Mouse (Mus musculus): ENCODE measurements around the gene Calhm2. TPM values are rescaled to one million over a fixed set of nuclear protein-coding genes. Genes with fewer than 3 reads are reported as not detected.

Gene Calhm2
- total RNA-seq, 2 experiments from 2014 or later = 4.4 to 4.5 TPM

DNA sequence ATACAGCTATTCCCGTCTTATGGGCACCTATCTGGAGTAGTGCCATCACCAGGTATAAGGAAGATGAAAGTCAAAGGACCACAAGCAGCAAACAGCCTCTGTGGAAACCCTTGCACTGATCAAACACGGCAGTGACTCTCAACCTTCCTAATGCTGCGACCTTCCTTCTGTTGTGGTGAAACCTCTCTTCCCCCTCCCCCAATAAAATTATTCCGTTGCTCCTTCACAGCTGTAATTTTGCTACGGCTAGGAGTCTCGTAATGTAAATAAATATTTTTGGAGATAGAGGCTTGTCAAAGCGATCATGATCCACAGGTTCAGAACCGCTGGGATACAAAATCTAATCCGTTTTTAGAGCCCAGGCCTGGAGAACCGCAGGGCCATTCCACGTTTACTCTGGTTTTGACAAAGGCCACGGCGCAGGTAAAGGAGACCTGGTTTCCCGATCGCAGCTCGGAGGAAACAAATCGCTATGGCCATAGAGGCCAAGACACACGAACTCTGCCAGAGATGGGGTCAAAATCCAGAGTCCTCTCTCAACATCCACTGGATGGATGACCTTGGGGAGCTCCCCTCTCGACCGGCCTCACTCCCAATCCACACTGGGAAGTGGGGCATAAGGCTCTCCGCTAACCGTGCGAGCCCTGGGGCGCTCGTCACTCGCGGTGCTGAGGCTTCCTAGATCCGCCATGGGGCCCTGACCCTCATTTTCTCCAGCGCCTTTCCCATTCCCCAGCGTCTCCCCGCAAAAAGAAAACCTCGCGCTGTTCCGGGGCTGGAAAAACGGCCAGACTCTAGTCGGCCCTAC, 48.2 kb downstream of the Calhm2 start:
- no peak for DNase-seq
- intact Hi-C loops (cut with DNase I) = loop anchor here (2.0 kb wide), 1 partner anchor 21 kb away; no protein-coding TSS in a partner anchor

DNA sequence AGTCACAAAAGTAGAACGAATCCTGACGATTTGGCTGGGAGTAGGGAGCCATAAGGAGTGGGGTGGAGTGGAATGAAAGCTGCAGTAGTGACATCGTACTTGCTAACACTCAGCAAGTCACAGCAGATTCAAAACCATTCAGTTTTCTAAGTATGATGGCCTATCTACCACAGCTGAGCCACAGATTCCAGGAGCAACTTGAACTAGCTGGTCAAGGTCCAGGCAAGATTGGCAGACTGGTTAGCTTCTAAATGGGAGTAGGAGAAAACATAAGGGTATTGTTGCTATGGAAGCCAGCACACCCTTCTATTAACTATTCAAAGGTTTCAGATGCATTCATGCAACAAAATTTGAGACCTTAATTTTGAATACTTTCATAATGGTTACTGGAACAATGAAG, 49.9 kb downstream of the Calhm2 start:
- intact Hi-C loops (cut with DNase I) = loop anchor here (2.0 kb wide), 1 partner anchor 19 kb away; no protein-coding TSS in a partner anchor
- peak; percentile 34 to 44 for DNase-seq

DNA sequence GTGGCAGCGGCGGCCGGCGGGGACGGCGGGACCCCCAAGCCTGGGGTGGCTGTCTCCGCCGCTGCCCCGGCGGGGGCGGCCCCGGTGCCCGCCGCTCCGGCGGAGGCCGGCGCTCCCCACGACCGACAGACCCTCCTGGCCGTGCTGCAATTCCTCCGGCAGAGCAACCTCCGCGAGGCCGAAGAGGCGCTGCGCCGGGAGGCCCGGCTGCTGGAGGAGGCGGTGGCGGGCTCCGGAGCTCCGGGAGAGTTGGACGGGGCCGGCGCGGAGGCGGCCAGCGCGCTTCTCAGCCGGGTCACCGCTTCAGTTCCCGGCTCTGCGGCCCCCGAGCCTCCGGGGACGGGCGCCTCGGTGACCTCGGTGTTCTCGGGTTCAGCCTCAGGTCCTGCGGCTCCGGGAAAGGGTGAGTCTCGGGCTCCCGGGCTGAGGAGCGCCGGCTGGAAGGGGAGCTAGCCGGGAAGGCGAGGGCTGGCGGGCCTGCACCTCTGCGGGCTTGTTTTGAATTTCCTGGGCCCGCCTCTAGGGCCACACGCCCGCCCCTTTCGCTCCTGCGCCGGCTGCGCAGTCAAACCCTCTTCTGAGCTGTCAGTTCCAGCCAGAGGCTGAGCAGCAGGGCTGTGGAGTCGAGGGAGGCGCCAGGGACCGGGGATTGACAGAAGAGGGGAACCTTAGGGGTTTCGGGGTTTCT, 70.0 kb downstream of the Calhm2 start:
- DNase-seq = peak; percentile 89 to 91
- intact Hi-C loops (cut with DNase I) = loop anchor here (2.0 kb wide), 1 partner anchor 21 kb away; no protein-coding TSS in a partner anchor

DNA sequence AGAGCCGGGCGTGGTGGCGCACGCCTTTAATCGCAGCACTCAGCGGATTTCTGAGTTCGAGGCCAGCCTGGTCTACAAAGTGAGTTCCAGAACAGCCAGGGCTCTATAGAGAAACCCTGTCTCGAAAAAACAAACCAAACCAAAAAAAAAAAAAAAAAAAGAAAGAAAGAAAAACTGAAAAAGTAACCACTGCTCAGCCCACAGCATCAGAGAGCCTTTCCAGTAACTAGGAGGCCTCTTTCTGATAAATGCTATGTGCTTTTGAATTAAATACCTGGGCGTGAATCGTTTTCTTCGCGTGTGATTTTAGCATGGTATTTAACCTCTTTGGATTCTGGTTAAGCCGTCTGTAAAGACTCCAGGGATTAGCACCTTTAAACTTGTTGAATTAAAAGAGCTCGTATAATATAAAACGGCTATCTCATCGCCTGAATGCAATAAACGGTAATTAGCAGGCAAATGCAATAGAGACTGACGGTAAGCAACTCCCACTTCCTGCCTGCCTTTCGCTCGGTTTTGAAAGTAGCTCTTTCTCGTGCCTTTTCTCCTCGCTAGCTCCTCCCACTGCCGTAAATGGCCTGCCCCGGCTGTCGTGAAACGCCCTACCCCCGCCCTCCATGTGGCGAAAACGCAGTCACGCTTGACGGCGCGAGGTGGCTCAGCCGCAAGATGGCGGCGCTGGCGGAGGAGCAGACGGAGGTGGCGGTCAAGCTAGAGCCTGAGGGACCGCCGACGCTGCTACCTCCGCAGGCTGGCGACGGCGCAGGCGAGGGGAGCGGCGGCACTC, 70.8 kb downstream of the Calhm2 start, which contains the start of gene Taf5:
Taf5 (plus strand) TSS at position 651 of the 787 bp plus-strand sequence.
- peak; percentile 99 for DNase-seq
- intact Hi-C loops (cut with DNase I) = no loop called here

DNA sequence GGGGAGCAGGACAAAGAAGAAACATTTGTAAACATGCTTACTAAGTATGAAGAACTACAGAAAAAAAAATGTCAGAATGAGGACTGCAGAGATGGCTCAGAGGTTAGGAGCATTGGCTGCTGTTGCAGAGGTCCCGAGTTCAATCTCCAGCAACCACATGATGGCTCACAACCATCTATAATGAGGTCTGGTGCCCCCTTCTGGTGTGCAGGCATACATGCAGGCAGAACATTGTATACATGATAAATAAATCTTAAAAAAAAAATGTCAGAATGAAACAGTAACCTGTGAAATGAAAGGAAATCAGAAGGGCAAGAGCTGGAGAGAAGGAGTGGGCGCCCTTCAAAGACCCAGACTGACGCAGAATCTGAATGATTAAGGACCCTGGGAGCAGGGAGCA, 72.2 kb downstream of the Calhm2 start:
- intact Hi-C loops (cut with DNase I) = no loop called here
- DNase-seq = no peak

DNA sequence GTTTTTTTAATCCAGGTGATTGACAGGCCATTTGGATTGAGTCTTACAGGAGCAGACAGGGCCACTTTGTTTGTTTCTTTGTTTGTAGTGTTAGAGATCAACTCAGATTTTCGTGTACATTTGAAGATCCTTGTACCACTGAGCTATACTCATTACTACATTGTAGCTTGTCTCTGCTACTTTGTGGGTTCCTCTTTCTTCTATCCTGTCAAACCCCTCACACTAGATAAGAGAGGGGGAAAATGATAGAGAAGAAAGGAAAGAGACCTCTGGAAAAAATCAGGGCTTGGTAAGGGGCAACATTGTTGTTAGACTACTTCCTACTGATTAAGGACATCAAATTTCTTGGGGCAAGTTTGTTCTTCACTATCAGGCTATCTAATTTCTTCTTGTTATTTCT, 80.4 kb downstream of the Calhm2 start:
- no peak for DNase-seq

More for the DNA sequence above, 80.4 kb downstream of the Calhm2 start:
- intact Hi-C loops (cut with DNase I) = no loop called here

Other genes starting within 250 kb of the Calhm2 start
- gene Ina, start 123.6 kb downstream of the Calhm2 start, total RNA-seq (2021) = not detected
- gene Nt5c2, start 123.1 kb downstream of the Calhm2 start, total RNA-seq (2021) = 100 to 1,000 TPM; 107 to 127 TPM
- gene Pcgf6, start 87.4 kb downstream of the Calhm2 start, total RNA-seq (2021) = 1 to 10 TPM; 3.3 to 3.6 TPM
- gene Taf5, start 70.5 kb downstream of the Calhm2 start, total RNA-seq (2021) = 1 to 10 TPM; 3.1 to 4.3 TPM
- gene Usmg5, start 47.6 kb downstream of the Calhm2 start, total RNA-seq (2021) = 1,000 to 10,000 TPM; 1,998 to 2,037 TPM
- 10 to 100 TPM; 13.6 to 14.3 TPM for gene Pdcd11, start 47.5 kb downstream of the Calhm2 start, total RNA-seq (2021)
- gene Calhm1, start 6.0 kb upstream of the Calhm2 start, total RNA-seq (2021) = not detected
- not detected for gene Calhm3, start 19.5 kb upstream of the Calhm2 start, total RNA-seq (2021)
- gene Neurl1a, start 40.5 kb upstream of the Calhm2 start, total RNA-seq (2021) = 1 to 10 TPM in 1 of 2 experiments, under 1 TPM in 1; 0.60 to 1.1 TPM